Mouse (Mus musculus) cortical plate, adult 2 months (tissue): Measurements from ENCODE around the gene Vat1.

Experiments
- CTCF ChIP-seq: fragments of 200-500 bp; IDR thresholded peaks from 2 replicates; pipeline ENCODE4 v1.5.1; 2011; ENCODE audit warnings: mild to moderate bottlenecking, control low read depth, low read length; ENCODE audit not compliant: insufficient read depth; ENCODE audit errors: extremely low read depth
- POLR2A ChIP-seq: fragments of 200-500 bp; IDR thresholded peaks from 2 replicates; pipeline ENCODE4 v1.6.1; 2011; ENCODE audit warnings: mild to moderate bottlenecking, low read length, control low read depth; ENCODE audit not compliant: insufficient read depth; ENCODE audit errors: extremely low read depth

DNA sequence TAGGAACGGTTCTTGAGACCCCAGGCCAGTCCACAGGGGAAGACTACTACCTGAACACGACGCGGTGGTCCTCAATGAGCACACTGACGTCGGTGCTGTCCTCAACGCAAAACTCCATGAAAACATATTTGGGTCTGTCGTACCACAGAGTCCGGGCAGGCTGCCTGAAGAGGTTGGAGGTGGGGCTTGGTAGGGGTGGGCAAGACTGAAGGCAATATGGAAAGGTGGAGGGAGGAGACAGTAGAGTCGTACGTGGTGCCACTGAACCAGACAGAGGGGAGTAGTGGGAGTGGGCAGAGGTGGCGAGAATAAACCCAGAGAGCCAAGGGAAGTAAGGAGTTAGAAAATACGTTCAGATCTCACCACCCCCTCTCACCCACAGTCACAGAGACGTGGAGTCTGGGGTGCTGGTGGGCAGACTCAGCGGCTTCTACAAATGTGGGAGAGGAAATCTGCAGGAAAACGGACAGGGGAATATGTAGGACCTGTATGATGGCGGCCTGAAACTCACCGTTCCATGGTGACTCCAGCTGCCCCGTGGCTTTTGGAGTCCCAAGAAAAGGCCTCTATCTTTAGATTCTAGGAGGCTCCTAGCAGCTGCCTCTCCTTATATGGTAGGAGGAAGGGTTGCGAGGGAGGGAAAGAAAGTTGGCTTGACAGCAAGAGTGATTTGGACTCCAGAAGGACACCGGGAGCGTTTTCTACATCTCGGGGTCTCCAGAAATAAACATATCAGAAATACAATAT lies 41.8 kb downstream of the Vat1 start, which contains the start of gene Gm27029:
- TF ChIP-seq POLR2A: no peak
- TF ChIP-seq CTCF: no peak
